Mouse (Mus musculus) urinary bladder, adult 18-20 months (tissue): Measurements from ENCODE around the gene Prp2.
"Not testable (repeated sequence)": the region's sequence is repeated elsewhere in the genome, so short reads cannot be mapped to it uniquely, and the experiment has no call there.

Experiments
- DNase-seq, 2 experiments: peaks; one replicate each; pipeline ENCODE4 v3.0.0; 2022; ENCODE audit warnings: low spot score in 2 of 2, mixed read lengths in 2 of 2

Gene Prp2

DNA sequence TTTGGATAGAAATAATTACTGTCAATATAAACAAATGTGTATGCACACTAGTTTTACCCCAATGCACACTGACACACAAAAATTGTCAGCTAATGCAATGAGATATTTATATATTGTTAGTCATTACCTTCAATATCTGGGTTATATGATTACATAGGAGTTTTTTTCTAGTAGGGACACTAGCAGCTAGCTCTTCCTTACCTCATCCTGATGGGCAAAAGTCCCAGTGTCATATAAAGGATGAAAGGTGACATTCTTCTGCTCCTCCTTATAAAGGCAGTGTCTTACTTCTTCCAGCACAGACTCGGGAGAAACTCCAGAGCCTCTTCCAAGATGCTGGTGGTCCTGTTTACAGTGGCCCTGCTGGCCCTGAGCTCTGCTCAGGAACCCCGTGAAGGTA lies at the start of gene Prp2:
Gene Prp2 (plus strand): TSS at position 301 of the 400 bp plus-strand sequence.
- DNase-seq, result not testable (repeated sequence)

- DNase-seq, result not testable (repeated sequence)
These were observed 26.2 kb upstream of the Prp2 start, which contains the start of gene Prh1 for GRCm38 (mm10) chr6:132569509-132569908. Prh1 (plus strand) TSS chr6:132569809.

GRCm38 (mm10) chr6:132649399-132649798 lies 53.7 kb downstream of the Prp2 start:
- no peak for DNase-seq
